Mouse (Mus musculus): ENCODE measurements around the gene Sorcs3. TPM values are rescaled to one million over a fixed set of nuclear protein-coding genes. Genes with fewer than 3 reads are reported as not detected.

Gene Sorcs3
- total RNA-seq (2023), result not detected

DNA sequence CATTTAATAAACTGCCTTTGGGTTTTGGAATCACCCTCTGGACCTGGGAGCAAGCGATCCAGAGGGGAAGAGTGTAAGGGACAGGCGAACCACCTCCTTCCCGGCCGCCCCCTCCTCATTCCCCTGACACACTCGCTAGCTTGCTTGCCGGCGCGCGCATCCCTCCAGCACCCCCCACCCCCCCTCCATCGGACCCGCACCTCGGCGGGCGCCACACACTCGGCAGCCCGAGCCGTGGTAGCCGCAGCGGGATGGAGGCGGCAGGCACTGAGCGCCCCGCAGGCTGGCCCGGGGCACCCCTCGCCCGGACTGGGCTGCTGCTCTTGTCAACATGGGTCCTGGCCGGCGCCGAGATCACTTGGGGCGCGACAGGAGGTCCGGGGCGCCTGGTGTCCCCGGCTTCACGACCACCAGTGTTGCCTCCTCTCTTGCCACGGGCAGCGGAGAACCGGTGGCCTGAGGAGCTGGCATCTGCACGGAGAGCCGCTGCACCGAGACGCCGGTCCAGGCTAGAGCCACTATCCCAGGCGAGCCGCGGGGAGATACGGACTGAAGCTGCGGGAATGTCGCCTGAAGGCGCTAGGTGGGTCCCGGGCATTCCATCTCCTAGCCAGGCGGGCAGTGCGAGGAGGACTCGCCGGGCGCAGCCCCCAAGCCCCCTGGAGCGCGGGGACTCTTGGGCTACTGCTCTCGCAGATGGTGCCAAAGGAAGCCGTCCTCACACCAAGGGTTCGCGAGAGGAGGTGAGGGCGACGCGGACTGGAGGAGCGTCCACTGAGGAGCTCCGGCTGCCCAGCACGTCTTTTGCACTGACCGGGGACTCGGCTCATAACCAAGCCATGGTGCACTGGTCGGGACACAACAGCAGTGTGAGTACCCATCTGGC lies at the start of gene Sorcs3:
Sorcs3 (plus strand) TSS at position 97 of the 886 bp plus-strand sequence.

All from CD8-positive naive resting alpha-beta T cell, adult 57 days (primary cell).